Mouse (Mus musculus): Measurements from ENCODE around the gene Tmem236. TPM values are rescaled to one million over a fixed set of nuclear protein-coding genes. Genes with fewer than 3 reads are reported as not detected.

Tmem236 gene
- under 1 TPM in 3 of 4 experiments, not detected in 1; 0.10 to 0.12 (median 0.11) TPM for total RNA-seq (2022)

- no peak for DNase-seq
Measured at GRCm38 (mm10) chr2:14174334-14174733, at the start of gene Tmem236. Gene Tmem236, plus strand, starts transcription at chr2:14174523.

GRCm38 (mm10) chr2:14126387-14126786 lies 47.9 kb upstream of the Tmem236 start:
- DNase-seq: no peak

GRCm38 (mm10) chr2:14127629-14128028 lies 46.7 kb upstream of the Tmem236 start:
- DNase-seq: no peak

- no peak for DNase-seq
Measured at GRCm38 (mm10) chr2:14130641-14131339, 43.5 kb upstream of the Tmem236 start.

GRCm38 (mm10) chr2:14132468-14133326 lies 41.6 kb upstream of the Tmem236 start:
- DNase-seq: no peak

- DNase-seq: no peak
Measured at GRCm38 (mm10) chr2:14136906-14137305, 37.4 kb upstream of the Tmem236 start.

- DNase-seq: no peak
Measured at GRCm38 (mm10) chr2:14139590-14139989, 34.7 kb upstream of the Tmem236 start.

- no peak for DNase-seq
Measured at GRCm38 (mm10) chr2:14140044-14140443, 34.3 kb upstream of the Tmem236 start.

GRCm38 (mm10) chr2:14145311-14145710 lies 29.0 kb upstream of the Tmem236 start:
- DNase-seq: no peak

- no peak for DNase-seq
Measured at GRCm38 (mm10) chr2:14146913-14147312, 27.4 kb upstream of the Tmem236 start.

GRCm38 (mm10) chr2:14150829-14151228 lies 23.5 kb upstream of the Tmem236 start:
- no peak for DNase-seq

- no peak for DNase-seq
Measured at GRCm38 (mm10) chr2:14151854-14152253, 22.5 kb upstream of the Tmem236 start.

- no peak for DNase-seq
Measured at GRCm38 (mm10) chr2:14159047-14159446, 15.3 kb upstream of the Tmem236 start.

GRCm38 (mm10) chr2:14159756-14160155 lies 14.6 kb upstream of the Tmem236 start:
- no peak for DNase-seq

- DNase-seq: no peak
Measured at GRCm38 (mm10) chr2:14164459-14165030, 9.8 kb upstream of the Tmem236 start.

GRCm38 (mm10) chr2:14165066-14165465 lies 9.3 kb upstream of the Tmem236 start:
- DNase-seq: no peak

GRCm38 (mm10) chr2:14165618-14166344 lies 8.5 kb upstream of the Tmem236 start:
- no peak for DNase-seq

- no peak for DNase-seq
Measured at GRCm38 (mm10) chr2:14167721-14168120, 6.6 kb upstream of the Tmem236 start.

- DNase-seq: no peak
Measured at GRCm38 (mm10) chr2:14176460-14177193, 2.3 kb downstream of the Tmem236 start.

GRCm38 (mm10) chr2:14184375-14184774 lies 10.1 kb downstream of the Tmem236 start:
- no peak for DNase-seq

- no peak for DNase-seq
Measured at GRCm38 (mm10) chr2:14190684-14191083, 16.4 kb downstream of the Tmem236 start.

GRCm38 (mm10) chr2:14191601-14192000 lies 17.3 kb downstream of the Tmem236 start:
- no peak for DNase-seq

Data from adrenal gland, adult 8-10 months (tissue).